Mouse (Mus musculus) olfactory bulb, adult 2 months (tissue): ENCODE data around the gene Vtcn1. TPM values are rescaled to one million over a fixed set of nuclear protein-coding genes. Genes with fewer than 3 reads are reported as not detected.

Source experiments
- H3K27ac ChIP-seq: fragments of 200-500 bp; 2 replicates; pipeline ENCODE4 v1.5.1; 2012; ENCODE audit warnings: low read depth, low read length; ENCODE audit not compliant: insufficient read depth
- H3K4me1 ChIP-seq: fragments of 200-500 bp; 2 replicates; pipeline ENCODE4 v1.6.1; 2012; ENCODE audit warnings: low read length; ENCODE audit not compliant: control insufficient read depth, insufficient read depth
- H3K4me3 ChIP-seq: fragments of 200-500 bp; 2 replicates; pipeline ENCODE4 v1.5.1; 2012; ENCODE audit warnings: mild to moderate bottlenecking, low read depth, low read length, moderate library complexity; ENCODE audit not compliant: insufficient read depth
- CTCF ChIP-seq: fragments of 200-500 bp; IDR thresholded peaks from 2 replicates; pipeline ENCODE4 v1.5.1; 2012; ENCODE audit warnings: low read depth, mild to moderate bottlenecking, low read length, moderate library complexity; ENCODE audit not compliant: insufficient read depth
- POLR2A ChIP-seq: fragments of 200-500 bp; IDR thresholded peaks from 2 replicates; pipeline ENCODE4 v1.6.1; 2012; ENCODE audit warnings: mild to moderate bottlenecking, low read depth, low read length, moderate library complexity; ENCODE audit not compliant: insufficient read depth
- WGBS: fragments of 180-500 bp; shearing (Covaris S2); methylation state at CpG from one replicate; pipeline ENCODE4 v1.1.7; 2018; 5-methylcytosine and 5-hydroxymethylcytosine counted together
- polyA plus RNA-seq: library from polyadenylated mRNA; stranded (reverse); fragments of >200 nt; gene quantifications from 2 replicates; pipeline ENCODE4 v1.2.4, GENCODE M21; 2012; ENCODE audit warnings: low replicate concordance; ENCODE audit not compliant: missing spikeins, insufficient read depth, insufficient read length

Vtcn1 gene
- polyA plus RNA-seq, 1 experiment: not detected

DNA sequence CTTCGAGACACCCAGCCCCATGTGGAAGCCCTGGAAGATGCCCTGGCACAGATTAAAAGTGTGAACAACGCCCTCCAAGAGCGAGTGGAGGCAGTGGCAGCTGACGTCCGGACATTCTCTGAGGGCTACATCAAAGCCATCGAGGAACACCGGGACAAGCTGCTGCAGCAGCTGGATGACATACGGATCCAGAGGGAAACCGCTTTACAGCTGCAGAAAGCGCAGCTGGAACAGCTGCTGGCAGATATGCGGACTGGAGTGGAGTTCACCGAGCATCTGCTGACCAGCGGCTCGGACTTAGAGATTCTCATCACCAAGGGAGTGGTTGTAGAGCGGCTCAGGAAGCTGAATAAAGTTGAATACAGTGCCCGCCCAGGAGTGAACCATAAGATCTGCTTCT, 99.9 kb downstream of the Vtcn1 start:
- Histone ChIP-seq H3K4me3 (no peak overlapping the region), H3K27ac (no peak overlapping the region), H3K4me1 (peaks cover 8% of the 10 kb centered on the region)
- no peak for TF ChIP-seq POLR2A
- no peak for TF ChIP-seq CTCF
- whole genome bisulfite sequencing: 88% methylated on average over 16 of the region's 16 CpGs

DNA sequence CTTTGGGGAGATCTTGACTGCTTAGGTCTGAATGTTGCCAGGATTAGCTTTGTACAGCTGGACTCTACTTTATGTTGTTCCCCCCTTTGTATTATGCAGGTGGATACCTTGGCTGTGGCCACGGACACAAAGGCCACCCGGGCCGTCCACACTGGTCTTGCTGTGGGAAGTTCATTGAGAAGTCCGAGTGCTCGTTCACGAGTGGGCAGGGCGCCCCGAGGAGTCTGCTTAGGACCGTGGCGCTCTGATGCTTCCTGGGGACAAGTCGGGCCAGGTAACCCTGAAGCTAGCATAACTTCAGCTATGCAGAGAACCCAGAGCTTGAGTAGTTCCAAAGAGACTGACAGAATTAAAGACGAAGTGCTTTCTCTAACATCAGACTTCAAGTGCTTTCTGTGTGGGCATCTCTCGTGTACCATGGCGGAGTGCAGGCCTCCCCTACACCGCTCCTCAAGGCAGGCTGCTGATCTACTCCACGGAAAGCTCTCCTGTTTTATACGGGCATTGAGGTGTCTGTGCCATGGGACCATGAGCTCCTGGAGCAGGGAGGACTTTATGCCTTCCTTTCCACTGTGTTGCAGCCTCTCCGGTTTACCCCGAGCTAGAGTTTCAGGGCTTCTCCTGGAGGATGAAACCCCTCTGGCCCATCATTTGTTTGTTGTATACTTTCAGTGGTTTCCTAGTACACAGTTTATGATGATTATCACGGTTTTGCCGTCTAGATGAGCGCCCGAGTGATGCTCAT, 106.2 kb downstream of the Vtcn1 start:
- Histone ChIP-seq H3K27ac (no peak overlapping the region), H3K4me3 (no peak overlapping the region), H3K4me1 (no peaks in the 10 kb centered on the region)
- WGBS: 94% methylated on average over 23 of the region's 23 CpGs
- TF ChIP-seq CTCF (no peak), POLR2A (no peak)

DNA sequence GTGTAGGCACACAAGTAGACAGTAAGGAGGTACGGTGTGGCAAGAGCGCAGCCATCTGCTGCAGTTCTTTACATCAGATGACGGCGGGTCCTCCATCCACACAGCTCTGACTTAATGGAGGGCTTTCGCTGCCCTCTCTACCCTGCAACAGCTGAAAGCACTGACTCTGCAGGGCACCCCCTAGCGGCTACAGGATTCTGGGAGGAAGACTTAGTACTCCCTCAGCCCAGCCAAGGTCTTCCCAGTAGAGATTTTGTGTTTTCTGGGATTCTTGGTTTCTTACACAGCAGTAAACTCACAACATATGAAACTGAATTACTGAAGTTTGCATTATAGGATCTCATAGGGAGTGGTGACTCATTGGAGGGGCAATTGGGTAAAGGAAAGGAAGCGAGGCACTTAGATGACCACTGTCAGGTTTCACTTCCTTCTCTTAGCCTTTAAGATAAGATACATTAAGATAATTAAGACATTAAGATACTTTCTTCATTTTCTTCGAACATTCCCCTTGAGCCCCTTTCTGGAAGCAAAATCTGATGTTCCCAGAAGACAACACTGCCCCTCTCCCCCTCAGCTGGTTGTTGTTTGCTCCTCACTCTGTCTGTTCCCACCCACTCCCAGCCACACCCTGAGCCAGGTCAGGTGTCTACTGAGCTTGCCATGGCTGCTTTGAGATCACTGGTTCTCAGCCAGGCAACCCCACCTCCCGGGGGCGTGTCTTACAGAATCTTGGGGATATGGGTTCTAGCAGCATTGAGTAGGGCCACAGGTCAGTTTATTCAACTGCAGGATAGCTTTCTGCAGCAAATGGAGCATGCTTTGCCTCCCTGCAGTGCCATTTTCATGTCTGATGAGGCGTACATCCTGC, 107.1 kb downstream of the Vtcn1 start:
- 77% methylated on average over 11 of the region's 11 CpGs for WGBS
- TF ChIP-seq POLR2A (no peak), CTCF (no peak)
- Histone ChIP-seq H3K27ac (no peak overlapping the region), H3K4me3 (no peak overlapping the region), H3K4me1 (no peaks in the 10 kb centered on the region)

DNA sequence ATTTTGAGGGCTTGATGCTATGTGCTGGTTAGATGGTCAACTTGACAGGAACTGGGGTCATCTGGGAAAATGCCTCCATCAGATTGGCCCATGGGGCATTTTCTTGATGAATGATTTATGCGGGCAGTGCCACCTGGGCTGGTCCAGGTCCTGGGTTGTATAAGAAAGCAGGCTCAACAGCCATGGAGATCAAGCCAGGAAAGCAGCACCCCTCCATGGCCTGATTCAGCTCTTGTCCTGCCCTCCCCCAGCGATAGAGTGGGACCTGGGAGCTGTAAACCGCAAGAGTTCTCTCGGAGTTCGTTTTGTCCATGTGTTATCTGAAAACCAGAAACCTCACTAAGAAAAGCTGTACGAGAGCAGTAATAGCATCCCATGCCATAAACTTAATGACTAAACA, 110.3 kb downstream of the Vtcn1 start:
- TF ChIP-seq CTCF (no peak), POLR2A (no peak)
- Histone ChIP-seq H3K4me3 (no peak overlapping the region), H3K4me1 (no peaks in the 10 kb centered on the region), H3K27ac (no peak overlapping the region)
- 97% methylated on average over 6 of the region's 6 CpGs for WGBS

DNA sequence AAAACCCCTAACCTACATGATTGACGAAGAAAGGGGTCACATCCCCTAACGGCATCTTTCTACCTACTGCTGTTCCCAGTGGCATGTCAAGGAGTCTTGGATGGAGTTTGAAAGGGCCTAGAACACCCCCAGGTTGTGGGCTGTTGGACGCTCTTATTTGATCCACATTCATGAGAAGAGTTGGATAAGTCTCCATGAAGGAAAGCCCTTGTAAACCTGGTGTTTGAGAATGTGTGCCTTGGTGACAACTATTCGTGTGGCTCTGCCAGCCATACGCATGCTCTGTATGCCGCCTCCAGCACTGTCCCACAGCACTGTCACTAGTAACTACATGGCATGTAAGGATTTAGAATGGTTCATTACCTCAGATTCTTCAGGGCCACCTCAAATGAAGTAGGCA, 110.9 kb downstream of the Vtcn1 start:
- TF ChIP-seq POLR2A: no peak
- no peak for TF ChIP-seq CTCF

DNA sequence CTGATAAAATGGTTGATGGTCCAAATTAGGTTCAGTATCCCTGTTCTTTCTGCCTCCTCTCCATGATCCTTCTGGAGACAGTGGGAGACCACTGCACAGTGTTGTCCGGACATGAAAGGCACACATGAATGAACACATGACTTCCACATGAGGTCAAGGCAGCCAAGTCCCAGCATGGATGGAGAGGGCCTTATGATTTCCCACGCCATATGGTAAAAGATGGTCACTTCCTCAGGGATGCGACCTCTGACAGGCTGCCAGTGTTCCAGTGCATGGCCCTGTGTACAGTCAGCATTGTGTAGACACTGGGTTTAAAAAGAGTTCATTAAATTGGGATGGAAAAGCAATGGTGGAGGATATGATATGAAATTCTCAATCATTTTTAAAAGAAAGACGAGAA, 113.0 kb downstream of the Vtcn1 start:
- WGBS: 97% methylated on average over 4 of the region's 4 CpGs
- Histone ChIP-seq H3K4me1 (no peaks in the 10 kb centered on the region), H3K27ac (no peak overlapping the region), H3K4me3 (no peak overlapping the region)
- TF ChIP-seq POLR2A: no peak

More for the DNA sequence above, 110.9 kb downstream of the Vtcn1 start:
- 93% methylated on average over 6 of the region's 6 CpGs for whole genome bisulfite sequencing
- no peak overlapping the region for H3K27ac ChIP-seq
- H3K4me1 ChIP-seq: no peaks in the 10 kb centered on the region
- H3K4me3 ChIP-seq: no peak overlapping the region

DNA sequence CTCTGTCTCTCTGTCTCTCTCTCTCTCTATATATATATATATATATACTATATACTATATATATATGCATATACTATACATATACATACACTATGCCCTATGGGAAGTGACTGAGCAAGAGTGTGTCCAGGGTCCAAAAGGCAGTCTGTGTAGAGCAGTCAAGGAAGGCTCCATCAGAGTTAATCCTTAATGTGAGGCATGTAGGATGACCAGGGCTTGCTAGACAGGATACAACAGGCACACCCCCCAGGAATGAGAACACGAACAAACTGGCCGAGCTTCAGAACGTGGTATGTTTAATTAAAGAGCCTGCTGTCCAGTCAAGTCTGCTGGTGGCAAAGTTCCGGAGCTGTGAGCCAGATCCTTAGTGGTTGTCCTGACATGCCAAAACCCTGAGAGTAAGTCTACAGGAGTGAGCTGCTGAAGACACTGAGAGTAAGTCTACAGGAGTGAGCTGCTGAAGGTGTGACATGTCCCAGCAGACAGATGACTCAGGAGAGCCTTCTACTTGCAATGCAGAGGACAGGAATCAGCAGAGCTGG, 115.3 kb downstream of the Vtcn1 start:
- WGBS: 90% methylated on average over 4 of the region's 4 CpGs
- Histone ChIP-seq H3K27ac (no peak overlapping the region), H3K4me1 (no peaks in the 10 kb centered on the region), H3K4me3 (no peak overlapping the region)
- TF ChIP-seq POLR2A: no peak
- TF ChIP-seq CTCF: no peak

Other genes starting within 250 kb of the Vtcn1 start
- gene Man1a2, start 140.0 kb upstream of the Vtcn1 start, polyA plus RNA-seq: not detected in 2 replicates
- gene Trim45, start 96.7 kb downstream of the Vtcn1 start, polyA plus RNA-seq: not detected in 2 replicates
- not detected in 2 replicates for gene Ttf2, start 144.2 kb downstream of the Vtcn1 start, polyA plus RNA-seq
- not detected in 2 replicates for gene Cd101, start 204.1 kb downstream of the Vtcn1 start, polyA plus RNA-seq